14 mouse cellular contexts compared by ENCODE assay signal in the genomic region with DNA sequence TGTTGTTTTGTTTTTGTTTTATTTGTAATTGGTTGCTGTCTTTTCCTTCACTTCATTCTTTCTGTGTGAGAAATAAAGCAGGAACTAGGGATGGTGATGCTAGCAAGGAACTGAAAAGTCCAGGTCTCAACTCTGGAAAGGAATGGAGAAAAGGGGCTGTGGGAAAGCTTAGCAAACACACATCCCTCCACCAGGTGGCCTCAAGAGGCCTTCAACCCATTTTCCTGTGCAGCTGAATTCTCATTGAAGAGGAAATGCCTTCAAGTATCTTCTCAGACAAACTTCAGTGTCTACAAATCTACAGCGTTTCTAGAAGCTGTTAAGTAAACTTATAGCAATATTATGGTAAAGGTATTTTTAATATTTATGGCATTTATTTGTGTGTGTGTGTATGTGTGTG.
DNase-seq lines count a peak whose midpoint lies in the region; TF ChIP-seq lines count a peak whose summit lies in the region.
"Had no signal": no experiment of that assay in that cellular context is flagged by ENCODE, and none has a peak within 500 bp of the region (broad histone marks: within the 10 kb centered on the region; RNA-seq: fewer than 3 reads in every experiment).

No protein-coding gene starts in this region.

- DNase-seq in embryo, embryonic 10 days (ENCODE audit: low spot score), result peak; percentile 11
- no peak for DNase-seq in embryo, embryonic 9.5 days (ENCODE audit: extremely low spot score)
- no peak for DNase-seq in layer of hippocampus, adult 2 months (ENCODE audit: low spot score in 2 of 2)
- DNase-seq in layer of hippocampus, postnatal 14 days (ENCODE audit: low spot score in 2 of 2), result no peak
- peak; percentile 9 for DNase-seq in thymus, postnatal 4 days
- DNase-seq in thymus, adult 18-20 months, result no peak
- no peak for DNase-seq in MN1 (ENCODE audit: low spot score)
- DNase-seq in adrenal gland, adult (ENCODE audit: inconsistent age in 2 of 2, low spot score in 1 of 2), result no peak
- DNase-seq: adrenal gland, postnatal 14 days; cerebellum, postnatal 36 days; thymus, postnatal 14 days had no signal

- TF ChIP-seq CTCF in layer of hippocampus, adult 2 months (conservative IDR thresholded peaks at IDR 0.05), result peak; percentile 55

- no peak overlapping the region for H3K4me3 ChIP-seq in layer of hippocampus, adult 2 months
- H3K4me3 ChIP-seq: intestine, embryonic 15.5 days; limb, embryonic 13.5 days; midbrain, embryonic 15.5 days had no signal

- no peak overlapping the region for H3K27ac ChIP-seq in layer of hippocampus, adult 2 months
- H3K27ac ChIP-seq: intestine, embryonic 15.5 days; limb, embryonic 13.5 days; midbrain, embryonic 15.5 days had no signal

Comparison
In these comparisons a context has a peak if more than half of its experiments do, and no peak if none do; other contexts are left out.
1. DNase-seq: peak in embryo, embryonic 10 days (single experiment) and thymus, postnatal 4 days (single experiment); none in embryo, embryonic 9.5 days (single experiment), layer of hippocampus, adult 2 months (0 of 2), layer of hippocampus, postnatal 14 days (0 of 2), thymus, adult 18-20 months (0 of 2), MN1 (single experiment) and adrenal gland, adult (0 of 2).